Mouse (Mus musculus) myocyte (in vitro differentiated cells): ENCODE data around the gene BC048403.

Source experiments
- MYOG ChIP-seq, 3 experiments: IDR thresholded peaks; one replicate each; pipeline ENCODE4 v1.6.1; 2011; ENCODE audit warnings: control low read depth in 2 of 3, low read depth in 2 of 3, mild to moderate bottlenecking in 2 of 3; ENCODE audit not compliant: insufficient read length in 2 of 3, control insufficient read depth in 1 of 3, insufficient read depth in 1 of 3
- POLR2A ChIP-seq: IDR thresholded peaks from one replicate; pipeline ENCODE4 v1.6.1; 2011; ENCODE audit warnings: low read depth, mild to moderate bottlenecking, control low read depth, moderate library complexity; ENCODE audit not compliant: insufficient read length
- POLR2AphosphoS2 ChIP-seq: IDR thresholded peaks from one replicate; pipeline ENCODE4 v1.6.1; 2011; ENCODE audit warnings: low read depth, control low read depth; ENCODE audit not compliant: insufficient read length
- TCF12 ChIP-seq: IDR thresholded peaks from one replicate; pipeline ENCODE4 v1.6.1; 2011; ENCODE audit warnings: mild to moderate bottlenecking, control low read depth; ENCODE audit not compliant: poor library complexity, insufficient read depth, severe bottlenecking
- TCF3 ChIP-seq: IDR thresholded peaks from one replicate; pipeline ENCODE4 v1.6.1; 2011; ENCODE audit warnings: low read depth, control low read depth; ENCODE audit not compliant: insufficient read length

- no peak for TF ChIP-seq POLR2AphosphoS2
- no peak for TF ChIP-seq TCF3
- no peak for TF ChIP-seq POLR2A
- no peak for TF ChIP-seq TCF12
- TF ChIP-seq MYOG (IDR thresholded peaks at IDR 0.05; ENCODE audit: control insufficient read depth in 1 of 3, insufficient read depth in 1 of 3, insufficient read length in 2 of 3, low read depth in 2 of 3), result no peak
Observed at GRCm38 (mm10) chr10:121769711-121770110, 30.0 kb downstream of the BC048403 start.
